Mouse (Mus musculus) erythroblast, adult 5-6 weeks (primary cell): ENCODE data around the gene Specc1. TPM values are rescaled to one million over a fixed set of nuclear protein-coding genes. Genes with fewer than 3 reads are reported as not detected.

ENCODE experiments used
- ATAC-seq: replicated peaks from 2 replicates; pipeline ENCODE4 v1.8.0; 2016; ENCODE audit warnings: moderate number of reproducible peaks, mild to moderate bottlenecking, moderate TSS enrichment, inconsistent platforms; ENCODE audit not compliant: poor library complexity, low FRiP score, severe bottlenecking
- total RNA-seq, 2 experiments: library from RNA; stranded (forward) in 1 of 2; stranded (reverse) in 1 of 2; fragments of 150-400 nt in 1 of 2; fragments of 200-764, 138-1000 nt in 1 of 2; gene quantifications; 2 replicates each; pipeline versions ENCODE4 v1.2.3 to v1.2.4; 2015 to 2017; ENCODE audit warnings: low replicate concordance in 2 of 2

Specc1 gene
- total RNA-seq (2015; ENCODE audit: low replicate concordance): 950 and 990 TPM in 2 replicates
- total RNA-seq (2017; ENCODE audit: low replicate concordance): 2,020 and 2,075 TPM in 2 replicates

DNA sequence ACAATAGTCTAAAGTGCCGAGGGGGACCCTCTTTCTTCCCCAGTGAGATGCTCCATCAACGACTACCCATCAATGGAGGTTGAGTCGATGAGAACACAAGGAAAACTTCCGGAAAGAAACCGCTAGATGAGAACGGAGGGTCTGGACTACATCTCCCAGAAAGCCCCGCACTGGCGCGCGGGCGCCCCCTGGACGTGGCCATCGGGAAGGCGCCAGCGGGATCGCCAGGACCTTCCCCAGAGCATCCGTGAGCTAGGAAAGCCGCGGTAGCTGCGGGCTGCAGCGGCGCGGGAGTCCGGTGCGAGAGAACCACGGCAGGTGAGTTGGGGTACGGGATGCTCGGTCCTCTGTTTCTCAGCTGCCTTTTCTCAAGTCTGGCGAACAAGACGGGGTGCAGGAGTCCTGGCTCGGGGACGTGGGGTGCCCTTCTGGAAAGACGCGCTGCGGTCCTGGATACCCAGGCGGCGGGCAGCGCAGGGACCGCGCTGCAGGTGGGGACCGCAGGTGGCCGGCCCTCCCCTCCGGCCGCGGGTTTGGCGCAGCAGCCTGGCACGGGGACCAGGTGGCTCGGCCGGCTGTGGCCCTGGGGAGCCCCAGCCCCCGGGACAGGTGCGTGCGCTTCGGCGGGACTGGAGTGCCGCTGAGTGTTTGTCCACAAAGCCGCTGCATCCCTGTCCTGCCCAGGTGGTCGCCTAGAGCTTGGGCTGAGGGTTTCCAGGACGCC lies at the start of gene Specc1:
TSS of gene Specc1 (plus strand) at position 192 of the 724 bp plus-strand sequence.
- ATAC-seq: peak; percentile 68

GRCm38 (mm10) chr11:61908315-61908714 lies 48.2 kb upstream of the Specc1 start:
- no peak for ATAC-seq

GRCm38 (mm10) chr11:61919702-61920101 lies 36.9 kb upstream of the Specc1 start:
- ATAC-seq: no peak

DNA sequence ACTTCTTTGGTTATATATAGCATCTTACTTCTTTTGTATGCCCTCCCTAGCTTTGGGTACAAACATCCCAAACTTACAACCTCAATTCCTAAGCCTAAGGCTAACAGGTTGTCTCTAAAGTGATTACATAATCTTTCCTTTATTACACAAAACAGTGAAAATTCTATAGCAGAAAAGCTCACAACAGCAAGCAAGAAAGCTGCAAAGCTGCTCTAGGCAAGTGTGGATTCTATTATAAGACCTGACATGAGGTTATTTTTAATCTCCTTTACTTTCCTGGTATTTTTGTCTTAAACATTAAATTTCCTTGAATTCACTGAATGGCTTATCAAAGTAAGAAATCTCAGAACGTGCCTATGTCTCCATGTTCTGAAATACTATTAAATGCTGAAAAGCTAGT lies 33.3 kb upstream of the Specc1 start:
- no peak for ATAC-seq

DNA sequence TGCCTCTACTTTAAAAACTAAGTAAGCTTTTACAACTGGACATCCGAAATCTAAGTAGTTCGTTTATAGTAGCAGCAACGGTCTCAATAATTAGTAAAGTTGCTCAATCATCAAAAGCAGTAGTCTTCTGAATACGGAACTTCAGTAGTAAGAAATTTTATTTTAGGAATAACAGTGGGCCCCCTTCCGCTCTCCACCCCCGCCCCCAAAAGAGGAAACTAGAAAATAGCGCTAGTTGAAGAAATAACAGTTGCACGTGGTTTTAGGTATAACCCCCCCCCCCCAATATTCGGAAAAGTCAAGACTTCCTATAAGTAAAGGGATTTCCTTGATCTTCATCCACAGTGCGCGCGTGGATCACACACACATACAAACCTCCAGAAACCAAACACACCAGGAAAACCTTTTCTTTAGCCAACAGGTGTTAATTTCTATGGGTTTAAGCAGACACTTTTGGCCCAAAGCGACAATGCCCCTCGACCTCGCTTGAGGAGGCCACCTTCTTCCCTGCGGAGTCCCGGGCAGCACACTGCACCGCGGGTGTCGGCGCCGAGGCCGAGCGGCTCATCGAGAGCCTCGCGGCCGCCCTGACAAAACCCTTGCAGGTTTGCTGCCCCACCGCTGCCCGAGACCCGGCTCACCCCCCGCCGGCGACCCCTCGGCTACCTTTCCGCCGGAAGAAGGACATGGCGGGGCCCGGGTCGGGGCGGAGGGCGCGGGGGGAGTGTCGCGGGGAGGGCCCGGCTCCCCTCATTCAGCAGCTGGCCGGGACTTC lies 27.1 kb upstream of the Specc1 start:
- ATAC-seq: peak; percentile 20; the same call in 1 of the 2 replicates

DNA sequence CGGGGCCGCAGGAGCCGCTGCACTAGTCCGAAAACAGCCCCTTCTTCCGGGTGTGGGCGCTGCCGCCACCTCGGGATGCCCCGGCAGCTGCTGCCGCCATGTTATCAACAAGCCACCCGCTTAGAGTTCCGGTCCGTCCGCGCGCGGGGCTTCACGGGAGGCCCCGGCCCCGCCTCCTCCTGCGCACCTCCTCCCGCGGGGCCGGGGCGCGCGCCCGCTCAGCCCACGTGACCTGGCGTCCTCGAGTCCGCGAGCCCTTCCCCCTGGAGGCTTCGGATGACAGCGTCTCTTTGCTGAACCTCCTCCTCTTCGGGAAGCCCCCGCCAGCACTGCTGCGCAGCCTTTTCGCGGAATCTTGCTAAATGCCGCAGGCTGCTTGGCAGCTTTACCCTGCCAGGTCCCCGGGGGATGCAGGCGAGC lies 26.5 kb upstream of the Specc1 start, which contains the start of gene Akap10:
TSS of gene Akap10 (minus strand) at position 155 of the 420 bp plus-strand sequence.
- peak; percentile 94 for ATAC-seq

GRCm38 (mm10) chr11:61930640-61931586 lies 25.6 kb upstream of the Specc1 start:
- ATAC-seq: peak; percentile 40

- ATAC-seq: no peak
Observed at GRCm38 (mm10) chr11:61937761-61938160, 18.8 kb upstream of the Specc1 start.

DNA sequence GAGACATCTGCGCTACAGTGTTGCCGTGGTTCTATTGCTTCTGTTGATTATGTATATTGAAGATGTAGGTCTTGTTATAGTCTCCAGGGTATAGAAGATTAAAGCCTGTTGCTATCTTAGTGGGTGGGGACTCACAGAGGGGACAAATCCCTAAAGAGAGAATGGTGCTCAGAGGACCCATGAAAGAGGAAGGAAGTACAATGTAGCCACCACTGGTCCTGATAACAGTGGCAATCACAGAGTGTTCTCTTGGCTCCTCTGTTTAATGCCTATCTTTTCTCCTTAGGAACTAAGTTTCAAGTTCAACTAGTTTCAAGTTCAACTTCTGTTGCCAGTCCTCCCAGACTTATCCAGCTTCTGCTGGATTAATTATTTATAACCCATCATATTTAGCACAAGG lies 13.7 kb upstream of the Specc1 start:
- no peak for ATAC-seq

DNA sequence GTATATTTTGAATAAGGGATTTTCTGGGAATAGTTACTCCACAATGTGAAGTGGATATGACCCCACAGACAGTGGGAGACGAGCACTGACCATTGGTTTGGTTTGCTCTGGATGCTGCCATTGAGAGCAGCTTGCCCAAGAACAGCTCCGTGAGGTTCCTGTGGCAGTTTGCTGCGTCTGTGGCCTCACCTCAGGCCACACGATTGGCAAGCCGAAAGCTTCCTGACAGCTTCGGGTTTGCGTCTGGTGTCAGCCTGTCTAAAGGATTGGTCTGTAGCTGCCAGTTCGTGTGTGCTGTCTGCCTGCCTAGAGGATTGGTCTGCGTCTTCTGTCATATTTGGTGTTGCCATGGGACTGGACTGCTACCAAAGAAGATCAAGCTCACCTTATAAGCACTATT lies 12.1 kb upstream of the Specc1 start:
- ATAC-seq: no peak

DNA sequence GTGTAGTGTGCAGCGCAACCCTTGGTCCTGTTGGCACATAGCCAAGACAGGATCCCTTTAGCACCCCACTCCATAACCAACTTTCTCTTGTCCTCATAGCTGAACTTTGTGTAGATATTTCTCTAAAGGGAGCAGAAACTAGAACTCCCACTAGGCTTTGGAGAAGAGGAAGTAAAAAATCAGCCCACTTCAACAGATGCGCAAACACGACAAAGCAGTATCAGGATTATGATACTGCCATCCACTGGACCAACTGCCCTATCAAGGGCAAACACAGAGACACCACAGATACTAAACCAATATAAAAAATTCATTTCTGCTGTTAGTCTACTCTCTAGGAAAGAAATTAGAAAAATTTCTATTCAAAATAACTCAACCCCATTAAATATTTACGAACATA lies 10.0 kb upstream of the Specc1 start:
- ATAC-seq: no peak

DNA sequence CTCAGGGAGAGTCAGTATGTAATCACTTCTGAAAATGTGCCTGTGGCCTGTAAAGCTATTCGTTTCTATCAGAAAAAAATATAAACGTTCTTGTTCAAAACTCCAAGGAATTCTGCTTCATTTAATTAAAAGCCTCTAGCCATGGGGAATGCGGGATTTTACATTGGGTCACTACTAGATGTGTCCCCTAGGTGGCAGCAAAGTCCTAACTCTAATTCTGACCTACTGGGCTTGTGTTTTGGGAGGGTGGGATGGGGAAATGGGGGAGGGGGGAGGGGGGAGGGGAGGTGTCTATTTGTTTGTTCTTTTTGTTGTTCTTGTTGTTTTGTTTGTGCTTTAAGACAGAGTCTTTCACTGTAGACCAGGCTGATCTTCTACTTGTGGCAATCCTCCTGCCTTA lies 7.2 kb upstream of the Specc1 start:
- ATAC-seq: no peak

- peak; percentile 76 for ATAC-seq
Observed at GRCm38 (mm10) chr11:61950632-61951031, 5.9 kb upstream of the Specc1 start.

- ATAC-seq: no peak
Observed at GRCm38 (mm10) chr11:61955136-61955535, 1.4 kb upstream of the Specc1 start.

DNA sequence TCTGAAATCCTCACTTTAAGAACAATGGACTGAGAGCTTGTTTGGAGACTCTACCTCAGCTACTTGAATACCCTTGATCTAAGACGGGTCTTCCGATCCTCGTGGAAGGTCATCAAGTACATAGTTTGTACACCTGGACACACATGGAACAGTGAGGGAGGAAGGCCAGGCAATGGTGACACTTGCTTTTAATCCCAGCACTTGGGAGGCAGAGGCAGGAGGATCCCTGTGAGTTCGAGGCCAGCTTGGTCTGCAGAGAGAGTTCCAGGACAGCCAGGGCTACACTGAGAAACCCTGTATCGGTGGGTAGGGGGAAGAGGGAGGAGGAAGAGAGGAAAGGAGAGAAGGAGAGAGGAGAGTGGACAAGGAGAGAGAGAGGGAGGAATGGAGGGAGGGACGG lies 612 bp upstream of the Specc1 start:
- no peak for ATAC-seq

GRCm38 (mm10) chr11:61957296-61957813 lies 792 bp downstream of the Specc1 start:
- ATAC-seq: peak; percentile 79

DNA sequence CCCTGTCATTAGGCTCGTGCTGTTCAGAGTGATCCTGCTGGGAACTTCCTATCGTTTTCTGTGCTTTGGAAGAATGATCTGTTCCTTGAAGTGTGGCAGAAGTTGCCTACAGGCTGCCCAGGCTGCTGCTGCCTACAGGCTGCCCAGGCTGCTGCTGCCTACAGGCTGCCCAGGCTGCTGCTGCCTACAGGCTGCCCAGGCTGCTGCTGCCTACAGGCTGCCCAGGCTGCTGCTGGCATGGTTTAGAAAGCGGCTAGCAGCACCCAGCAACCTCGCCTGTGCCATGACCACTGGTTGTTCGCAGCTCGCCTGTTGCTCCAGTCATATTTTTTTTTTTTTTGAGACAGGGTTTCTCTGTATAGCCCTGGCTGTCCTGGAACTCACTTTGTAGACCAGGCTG lies 2.1 kb downstream of the Specc1 start:
- peak; percentile 53 for ATAC-seq

GRCm38 (mm10) chr11:61960096-61960495 lies 3.5 kb downstream of the Specc1 start:
- peak; percentile 57 for ATAC-seq

GRCm38 (mm10) chr11:61962684-61963083 lies 6.1 kb downstream of the Specc1 start:
- no peak for ATAC-seq

GRCm38 (mm10) chr11:61963193-61963592 lies 6.6 kb downstream of the Specc1 start:
- no peak for ATAC-seq
